Mouse (Mus musculus) heart, postnatal 0 days (tissue): Measurements from ENCODE around the gene Plk1. TPM values are rescaled to one million over a fixed set of nuclear protein-coding genes. Genes with fewer than 3 reads are reported as not detected.

Experiments
- ATAC-seq: fragments of 200-750 bp; cut with Nextera tagmentation; 2 replicates; pipeline ENCODE4 v1.8.0; 2017; ENCODE audit warnings: low read depth, moderate number of reproducible peaks, moderate library complexity; ENCODE audit not compliant: insufficient read depth
- DNase-seq: peaks from one replicate; pipeline ENCODE4 v3.0.0-alpha.2; 2016; ENCODE audit warnings: low spot score
- H3K27ac ChIP-seq: fragments of 300-500 bp; sonication (generic); 2 replicates; pipeline ENCODE4 v1.5.1; 2014; ENCODE audit warnings: low read depth, mild to moderate bottlenecking
- H3K27me3 ChIP-seq: fragments of 300-500 bp; sonication (generic); 2 replicates; pipeline ENCODE4 v1.6.1; 2014; ENCODE audit warnings: low read length, mixed read lengths; ENCODE audit not compliant: control insufficient read depth, insufficient read depth
- H3K36me3 ChIP-seq: fragments of 300-500 bp; sonication (generic); replicated peaks from 2 replicates; pipeline ENCODE4 v1.6.1; 2014; ENCODE audit warnings: low read length, mixed read lengths; ENCODE audit not compliant: control insufficient read depth, insufficient read depth
- H3K4me1 ChIP-seq: fragments of 300-500 bp; sonication (generic); 2 replicates; pipeline ENCODE4 v1.6.1; 2014; ENCODE audit warnings: antibody characterized with exemption; ENCODE audit not compliant: control insufficient read depth, insufficient read depth
- H3K4me2 ChIP-seq: fragments of 300-500 bp; sonication (generic); 2 replicates; pipeline ENCODE4 v1.6.1; 2014; ENCODE audit warnings: low read depth, mild to moderate bottlenecking, low read length, moderate library complexity
- H3K4me3 ChIP-seq: fragments of 300-500 bp; sonication (generic); 2 replicates; pipeline ENCODE4 v1.5.1; 2014; ENCODE audit warnings: low read depth, low read length
- H3K9ac ChIP-seq: fragments of 300-500 bp; sonication (generic); replicated peaks from 2 replicates; pipeline ENCODE4 v1.6.1; 2014; ENCODE audit warnings: low read depth, low read length, mixed read lengths
- H3K9me3 ChIP-seq: fragments of 300-500 bp; sonication (generic); replicated peaks from 2 replicates; pipeline ENCODE4 v1.6.1; 2016; ENCODE audit warnings: low read length; ENCODE audit not compliant: control insufficient read depth
- CTCF ChIP-seq: IDR thresholded peaks from 2 replicates; pipeline ENCODE4 v1.5.1; 2016; ENCODE audit warnings: antibody characterized with exemption, control low read depth, low read depth
- EP300 ChIP-seq: IDR thresholded peaks from 2 replicates; pipeline ENCODE4 v1.6.1; 2016; ENCODE audit warnings: antibody characterized with exemption, low read depth
- WGBS: fragments of 180-500 bp; shearing (Covaris S2); extraction: QIAGEN DNeasy Blood & Tissue Kit; methylation state at CpG from one replicate; pipeline ENCODE4 v1.1.7; 2014; 5-methylcytosine and 5-hydroxymethylcytosine counted together
- polyA plus RNA-seq: library from polyadenylated mRNA; unstranded; fragments of >200 nt; fragmentation: Nextera tagmentation; extraction: Ambion mirVana; gene quantifications from 2 replicates; pipeline ENCODE4 v1.2.1, GENCODE M21; 2015
- total RNA-seq: library from RNA; depleted of rRNA; stranded (reverse); fragments of >200 nt; gene quantifications from 2 replicates; pipeline ENCODE4 v1.2.3, GENCODE M21; 2014; ENCODE audit warnings: low replicate concordance; rRNA removed

The Plk1 gene
- total RNA-seq, result 27.8 and 35.5 TPM in 2 replicates
- polyA plus RNA-seq, result 22.8 and 23.3 TPM in 2 replicates

GRCm38 (mm10) chr7:122158915-122159902 is at the start of gene Plk1:
Plk1 (plus strand) TSS chr7:122159439.
- DNase-seq (peak; percentile 83), ATAC-seq (peak; percentile 94)
- no peaks in the 10 kb centered on the region for H3K27me3 ChIP-seq
- under 1% methylated on average over 63 of the region's 63 CpGs for WGBS
- H3K9me3 ChIP-seq, result no peaks in the 10 kb centered on the region
- H3K27ac ChIP-seq, result peak within 1 kb of the TSS; percentile 40
- peak within 1 kb of the TSS; percentile 77 for H3K9ac ChIP-seq
- TF ChIP-seq EP300 (no peak), CTCF (no peak)
- H3K4me3 ChIP-seq, result peak within 1 kb of the TSS; percentile 88
- H3K4me2 ChIP-seq, result peak within 1 kb of the TSS; percentile 96
- peaks cover 24% of the 10 kb centered on the region for H3K36me3 ChIP-seq
- H3K4me1 ChIP-seq, result peaks cover 31% of the 10 kb centered on the region

DNA sequence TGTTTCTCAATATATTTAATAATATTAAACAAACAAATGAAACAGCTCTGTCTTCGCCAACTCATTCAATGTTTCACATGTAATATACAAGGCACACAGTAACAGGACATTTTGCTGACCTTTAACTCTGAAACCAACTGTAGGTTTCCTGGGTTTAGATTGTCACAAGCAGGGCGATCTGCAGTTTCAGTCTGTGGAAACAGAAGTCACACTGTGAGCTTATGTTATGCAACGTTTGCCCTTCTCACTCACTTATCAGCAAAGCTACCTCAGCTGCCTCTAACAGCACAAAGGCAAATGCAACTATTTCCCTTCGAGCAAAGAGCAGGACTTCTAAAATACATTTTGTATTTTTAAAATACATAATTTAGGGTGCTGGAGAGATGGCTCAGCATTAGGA is 35.7 kb upstream of the Plk1 start:
- DNase-seq (no peak), ATAC-seq (no peak)
- Histone ChIP-seq H3K9ac (no peak overlapping the region), H3K4me2 (no peak overlapping the region), H3K27me3 (no peaks in the 10 kb centered on the region), H3K4me3 (no peak overlapping the region), H3K27ac (no peak overlapping the region), H3K4me1 (no peaks in the 10 kb centered on the region), H3K36me3 (peaks cover 44% of the 10 kb centered on the region), H3K9me3 (no peaks in the 10 kb centered on the region)
- TF ChIP-seq CTCF, result no peak
- TF ChIP-seq EP300, result no peak
- 72% methylated on average over 4 of the region's 4 CpGs for WGBS

- Histone ChIP-seq H3K9me3 (no peaks in the 10 kb centered on the region), H3K9ac (no peak overlapping the region), H3K27ac (no peak overlapping the region), H3K36me3 (peaks cover 36% of the 10 kb centered on the region), H3K4me1 (no peaks in the 10 kb centered on the region), H3K27me3 (no peaks in the 10 kb centered on the region), H3K4me2 (no peak overlapping the region), H3K4me3 (no peak overlapping the region)
- no peak for TF ChIP-seq CTCF
- no peak for TF ChIP-seq EP300
- no peak for DNase-seq
- no peak for ATAC-seq
- 72% methylated on average over 8 of the region's 8 CpGs for WGBS
Measured at GRCm38 (mm10) chr7:122125636-122126035, 33.6 kb upstream of the Plk1 start.

GRCm38 (mm10) chr7:122126946-122127345 is 32.3 kb upstream of the Plk1 start:
- TF ChIP-seq EP300 (no peak), CTCF (no peak)
- H3K4me1 ChIP-seq, result 0 out of 2 replicates have a peak, but pooled peaks cover 3% of the 10 kb centered on the region
- H3K4me3 ChIP-seq, result no peak overlapping the region
- H3K36me3 ChIP-seq, result peaks cover 32% of the 10 kb centered on the region
- no peak overlapping the region for H3K4me2 ChIP-seq
- WGBS, result 90% methylated on average over 11 of the region's 11 CpGs
- H3K27ac ChIP-seq, result no peak overlapping the region
- no peaks in the 10 kb centered on the region for H3K27me3 ChIP-seq
- no peak overlapping the region for H3K9ac ChIP-seq
- H3K9me3 ChIP-seq, result no peaks in the 10 kb centered on the region
- no peak for ATAC-seq
- no peak for DNase-seq

- DNase-seq, result no peak
- H3K4me3 ChIP-seq, result peak overlapping the region; percentile 87; the same call in 1 of the 2 replicates
- no peaks in the 10 kb centered on the region for H3K27me3 ChIP-seq
- no peaks in the 10 kb centered on the region for H3K9me3 ChIP-seq
- H3K27ac ChIP-seq, result no peak overlapping the region
- peak overlapping the region; percentile 88 for H3K4me2 ChIP-seq
- H3K9ac ChIP-seq, result no peak overlapping the region; the same call in 1 of the 2 replicates
- H3K36me3 ChIP-seq, result peaks cover 32% of the 10 kb centered on the region
- no peak for ATAC-seq
- 0 out of 2 replicates have a peak, but pooled peaks cover 11% of the 10 kb centered on the region for H3K4me1 ChIP-seq
- no peak for TF ChIP-seq CTCF
- no peak for TF ChIP-seq EP300
Measured at GRCm38 (mm10) chr7:122131834-122132233, 27.4 kb upstream of the Plk1 start.
